Mouse (Mus musculus) mesoderm, embryonic 11.5 days (tissue): Measurements from ENCODE around the gene Rab8b.
"Not testable (repeated sequence)": the region's sequence is repeated elsewhere in the genome, so short reads cannot be mapped to it uniquely, and the experiment has no call there.

Source experiments
- DNase-seq: peaks from one replicate; pipeline ENCODE4 v3.0.0-alpha.2; 2012; ENCODE audit warnings: low read depth, low spot score

Rab8b gene

DNA sequence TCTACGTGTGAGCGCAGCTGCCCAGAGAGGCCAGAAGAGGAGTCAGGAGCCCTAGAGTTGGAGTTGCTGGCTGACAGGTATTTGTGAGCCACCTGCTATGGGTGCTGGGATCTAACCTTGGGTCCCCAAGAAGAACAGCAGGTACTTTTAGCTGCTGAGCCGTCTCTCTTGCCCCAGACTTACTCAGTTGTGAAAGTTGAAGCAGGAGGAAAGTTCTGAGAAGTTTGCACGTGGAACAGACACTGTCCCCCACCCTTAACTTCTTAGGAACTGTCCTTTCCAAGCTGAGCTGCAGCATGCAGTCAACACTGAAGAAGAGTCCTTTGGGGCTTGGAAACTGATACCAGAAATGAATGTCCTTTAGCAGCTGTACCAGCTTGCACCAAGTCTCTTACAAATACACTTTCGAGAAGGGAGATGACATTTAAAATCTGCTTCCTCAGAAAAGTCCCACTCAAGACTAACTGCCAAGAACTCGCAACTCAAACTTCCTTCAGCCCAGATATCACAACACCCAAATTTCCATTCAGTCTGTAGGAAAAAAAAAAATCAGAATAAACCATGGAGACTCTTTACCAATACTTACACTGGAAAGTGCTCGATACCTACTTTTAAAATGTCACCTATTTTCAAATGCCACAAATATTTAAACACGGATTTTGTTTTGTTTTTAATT is 2.1 kb downstream of the Rab8b start:
- DNase-seq = no peak

- no peak for DNase-seq
Observed at GRCm38 (mm10) chr9:66915869-66916785, 3.4 kb downstream of the Rab8b start.

DNA sequence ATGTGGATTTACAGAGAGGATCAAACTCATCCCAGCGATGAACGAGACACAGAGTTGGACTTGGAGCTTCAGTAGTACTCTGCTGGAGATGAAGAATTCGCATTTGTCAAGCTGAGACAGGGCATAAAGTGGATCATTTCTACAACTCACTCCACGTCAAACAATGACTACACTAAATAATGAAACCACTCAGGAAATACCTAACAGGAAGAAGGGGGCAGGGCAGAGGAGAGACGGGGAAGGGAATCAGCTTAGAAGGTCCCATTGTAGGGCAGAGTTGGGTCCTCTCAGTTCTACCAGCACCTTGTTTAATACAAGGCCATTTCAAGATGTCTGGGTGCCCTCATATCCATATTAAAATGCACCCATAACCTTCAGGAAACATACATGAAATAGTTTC is 4.1 kb downstream of the Rab8b start:
- DNase-seq = no peak

GRCm38 (mm10) chr9:66914540-66914939 is 4.9 kb downstream of the Rab8b start:
- no peak for DNase-seq

- DNase-seq = not testable (repeated sequence)
Observed at GRCm38 (mm10) chr9:66913254-66913934, 6.1 kb downstream of the Rab8b start.

DNA sequence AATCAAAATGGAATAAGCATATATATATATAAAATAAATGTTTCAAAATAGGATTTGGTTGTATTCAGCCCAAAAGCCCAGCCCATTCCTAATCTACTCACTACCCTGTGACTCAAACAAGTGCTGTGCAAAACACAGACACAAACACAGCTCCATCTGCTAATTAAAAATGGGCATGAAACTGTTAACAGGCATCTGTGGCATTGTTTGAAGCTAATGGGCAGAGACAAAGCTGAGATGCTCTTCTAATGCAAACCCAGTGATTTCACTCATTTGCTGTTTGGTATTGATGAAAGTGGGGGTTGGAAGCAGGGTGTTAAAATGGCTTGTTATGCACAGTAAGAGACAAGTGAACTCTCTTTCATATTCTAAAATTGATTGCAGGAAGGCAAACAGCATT is 7.2 kb downstream of the Rab8b start:
- no peak for DNase-seq

DNA sequence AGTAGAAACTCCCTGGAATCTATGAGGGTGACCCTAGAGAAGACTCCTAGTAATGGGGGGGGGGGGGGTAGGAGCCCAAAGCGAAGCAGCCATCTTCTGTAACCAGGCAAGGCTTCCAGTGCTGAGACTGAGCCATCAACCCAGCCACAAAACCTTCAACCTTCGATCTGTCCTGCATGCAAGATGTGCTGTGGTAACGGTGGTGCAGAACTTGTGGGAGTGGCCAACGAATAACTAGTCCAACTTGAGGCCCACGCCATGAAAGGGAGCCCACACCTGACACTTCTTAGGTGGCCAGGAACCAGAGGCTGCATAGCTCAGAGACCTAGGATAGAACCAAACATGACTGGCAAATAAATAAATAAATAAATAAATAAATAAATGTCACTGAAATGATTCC is 8.8 kb downstream of the Rab8b start:
- DNase-seq = no peak

GRCm38 (mm10) chr9:66909922-66910321 is 9.6 kb downstream of the Rab8b start:
- no peak for DNase-seq

DNA sequence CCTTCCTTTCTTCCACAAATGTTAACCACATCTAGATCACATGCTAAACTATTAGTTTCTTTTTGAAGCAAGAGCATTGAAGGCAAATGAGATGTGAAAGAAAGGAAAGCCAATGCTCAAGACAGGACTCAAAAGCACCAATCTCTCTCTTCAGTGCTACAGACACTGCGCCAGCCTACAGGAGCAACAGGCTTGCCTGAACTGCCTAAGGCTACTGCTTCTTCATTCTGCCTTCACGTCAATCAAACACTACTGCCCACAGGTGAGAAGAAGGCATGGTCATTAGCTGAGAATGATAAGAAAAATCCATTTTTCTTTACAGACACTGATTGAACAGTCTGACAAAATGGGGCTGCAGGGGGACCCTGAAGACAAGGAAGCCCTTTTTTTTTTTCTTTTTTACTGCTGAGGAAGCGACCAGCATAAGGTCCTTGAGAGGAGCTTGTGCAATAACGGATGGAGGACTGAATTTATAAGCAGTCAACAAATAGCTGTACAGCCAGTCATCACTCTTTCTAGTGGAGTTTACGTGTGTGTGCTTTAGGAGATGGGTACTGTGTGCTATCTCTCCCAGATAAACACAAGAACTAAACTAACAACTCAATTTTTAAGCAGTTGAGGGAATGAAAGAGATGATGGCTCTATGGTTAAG is 11.6 kb downstream of the Rab8b start:
- DNase-seq = no peak

DNA sequence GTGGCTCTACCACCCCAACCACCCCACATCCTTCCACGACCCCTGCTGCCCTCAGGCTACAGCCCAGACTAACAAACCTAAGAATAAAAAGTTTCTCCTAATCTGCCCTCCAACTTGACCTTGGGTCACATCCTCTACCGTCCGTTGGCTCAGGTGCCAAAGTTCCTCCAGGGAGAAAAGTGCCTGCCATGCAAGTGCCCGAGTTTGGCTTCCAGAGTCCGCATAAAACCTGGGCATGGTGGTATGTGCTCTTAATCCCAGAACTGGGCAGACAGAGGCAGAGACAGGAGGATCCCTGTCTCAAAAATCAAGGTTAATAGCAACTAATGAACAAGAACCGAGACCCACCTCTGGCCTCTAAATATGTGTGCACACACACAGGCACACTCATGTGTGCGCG is 12.4 kb downstream of the Rab8b start:
- DNase-seq = no peak

DNA sequence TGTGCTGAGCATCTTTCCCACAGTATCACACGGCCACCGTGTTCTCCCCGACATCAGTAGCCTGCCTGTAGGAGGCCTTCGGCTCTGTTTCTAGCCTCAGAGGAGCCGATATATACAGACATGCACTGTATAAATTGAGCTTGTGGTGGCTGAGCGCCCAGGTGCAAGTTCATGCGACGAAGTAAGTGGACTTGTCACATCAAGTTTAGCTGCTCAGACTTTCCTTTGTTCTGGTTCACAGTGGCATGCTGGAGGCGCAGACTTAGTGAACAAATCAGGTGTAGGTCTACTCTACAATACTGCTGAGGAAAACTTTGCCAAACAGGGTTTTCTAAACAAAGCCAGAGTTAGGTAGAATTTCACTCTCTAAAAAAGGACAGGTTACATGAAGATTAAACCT is 13.5 kb downstream of the Rab8b start:
- DNase-seq = no peak

DNA sequence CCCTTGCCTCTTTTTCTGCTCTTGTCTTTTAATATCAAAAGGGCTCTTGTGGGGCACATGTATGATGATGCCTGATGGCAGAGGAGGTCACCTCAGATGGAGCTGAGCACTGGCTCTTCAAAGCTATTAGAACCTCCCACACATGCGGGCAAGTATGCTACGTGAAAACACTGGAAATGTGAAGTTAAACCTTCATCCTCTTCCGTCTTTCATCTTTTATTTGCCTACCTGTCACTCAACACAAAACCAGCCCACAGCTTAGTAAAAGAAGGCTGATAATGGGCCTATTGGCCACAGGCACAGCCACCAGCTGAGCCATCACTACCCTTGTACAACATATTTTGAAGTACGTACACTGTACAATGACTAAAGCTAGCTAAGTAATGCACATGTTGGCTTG is 20.0 kb downstream of the Rab8b start:
- DNase-seq = no peak

DNA sequence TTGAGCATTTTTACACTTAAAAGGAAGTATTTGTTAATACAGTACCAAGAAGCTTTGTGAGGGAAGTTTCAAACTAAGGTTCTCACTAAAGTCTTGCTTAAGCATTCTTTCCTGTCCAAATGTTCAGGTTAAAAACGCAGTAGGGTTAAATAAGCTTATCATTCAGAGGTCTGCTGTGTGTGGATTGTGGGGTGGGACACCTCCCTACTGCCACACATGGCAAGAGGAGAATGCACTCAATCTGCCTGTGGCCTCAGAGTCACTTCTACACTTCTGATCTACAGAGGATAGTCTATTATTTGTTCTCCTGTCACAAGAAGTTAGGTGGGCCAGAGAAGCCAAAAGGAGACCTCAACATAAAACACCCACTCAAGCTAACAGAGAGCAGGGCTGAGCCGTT is 20.4 kb downstream of the Rab8b start:
- no peak for DNase-seq

- no peak for DNase-seq
Observed at GRCm38 (mm10) chr9:66897851-66898250, 21.6 kb downstream of the Rab8b start.

DNA sequence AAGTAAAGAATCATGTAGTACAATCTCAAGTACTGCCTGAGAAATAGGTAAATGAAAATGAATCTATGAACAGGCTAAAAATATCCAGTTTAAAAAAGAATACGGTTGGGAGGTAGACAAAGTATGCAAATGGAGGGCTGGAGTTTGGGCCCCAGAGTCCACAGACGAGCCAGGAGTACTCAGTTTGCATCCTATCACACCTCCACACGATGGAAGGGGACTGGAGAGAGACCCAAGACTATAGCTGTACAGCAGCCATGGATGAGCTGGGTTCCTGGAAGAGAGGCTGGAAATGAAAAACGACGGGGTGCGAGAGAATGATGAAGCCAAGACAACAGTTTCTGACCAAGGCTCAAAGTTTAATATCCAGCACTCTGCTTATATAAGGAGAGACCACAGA is 22.5 kb downstream of the Rab8b start:
- no peak for DNase-seq

DNA sequence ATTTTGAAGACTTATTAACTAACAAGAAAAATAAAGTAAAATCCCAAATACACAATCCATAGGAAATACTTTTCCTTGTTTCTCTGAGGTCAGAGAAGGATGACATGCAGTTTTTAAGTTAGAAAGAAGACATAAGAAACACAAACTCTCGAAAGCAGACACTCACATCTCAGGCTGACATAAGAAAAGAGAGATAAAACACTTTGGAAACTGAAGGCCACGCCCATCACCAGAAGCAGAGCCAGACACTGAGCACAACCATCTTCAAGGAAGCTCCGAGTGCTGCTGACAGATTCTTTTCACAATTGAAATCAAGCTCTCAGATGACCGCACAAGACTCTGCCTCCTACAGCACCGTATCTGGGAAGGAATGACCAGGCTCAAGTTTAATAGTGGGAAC is 23.5 kb downstream of the Rab8b start:
- DNase-seq = no peak

DNA sequence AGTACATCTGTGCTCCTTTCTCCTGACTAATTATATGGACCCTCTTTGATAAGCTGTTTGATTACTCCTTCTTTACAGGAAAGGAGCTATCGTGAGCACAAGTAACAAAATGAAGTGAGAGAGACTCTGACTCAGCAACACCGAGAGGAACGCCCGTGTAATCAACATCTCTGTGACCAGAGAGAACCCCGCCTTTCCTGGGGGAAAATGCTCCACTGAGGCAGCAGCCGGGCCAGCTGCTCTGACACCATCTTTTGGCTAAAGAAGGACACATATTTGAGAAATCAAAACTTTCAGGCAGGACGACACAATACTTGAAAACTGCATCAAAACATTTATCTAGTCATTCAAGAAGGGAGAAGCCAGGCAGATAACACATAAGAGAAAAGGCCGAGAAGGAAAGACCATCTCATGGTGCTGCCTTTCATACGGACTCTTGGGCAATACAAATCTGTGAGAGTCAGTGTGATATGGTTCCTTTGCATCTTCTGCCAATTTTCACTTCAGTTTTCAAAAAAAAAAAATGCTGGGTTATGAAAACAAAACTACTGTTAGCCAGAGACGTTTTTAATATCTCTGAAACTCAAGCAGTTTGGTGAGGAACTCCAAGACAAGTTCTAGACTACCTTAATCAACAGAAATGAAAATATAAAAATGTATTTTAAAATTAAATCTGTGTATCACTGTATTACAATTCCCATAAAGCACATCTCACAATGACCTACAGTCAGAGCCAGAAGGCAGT is 24.3 kb downstream of the Rab8b start:
- DNase-seq = no peak

- DNase-seq = no peak
Observed at GRCm38 (mm10) chr9:66894421-66894820, 25.1 kb downstream of the Rab8b start.

GRCm38 (mm10) chr9:66892456-66892855 is 27.0 kb downstream of the Rab8b start:
- not testable (repeated sequence) for DNase-seq

- no peak for DNase-seq
Observed at GRCm38 (mm10) chr9:66887960-66888610, 31.4 kb downstream of the Rab8b start.
